Mouse (Mus musculus) thymus, adult 2 months (tissue): ENCODE measurements around the gene Psma7.

ENCODE experiments used
- CTCF ChIP-seq: fragments of 200-500 bp; IDR thresholded peaks from 2 replicates; pipeline ENCODE4 v1.5.1; 2012; ENCODE audit warnings: mild to moderate bottlenecking, control low read depth, low read length, moderate library complexity, borderline replicate concordance; ENCODE audit not compliant: control insufficient read depth, poor library complexity, insufficient read depth; ENCODE audit errors: extremely low read depth
- POLR2A ChIP-seq: fragments of 200-500 bp; IDR thresholded peaks from 2 replicates; pipeline ENCODE4 v1.6.1; 2012; ENCODE audit warnings: mild to moderate bottlenecking, low read length, control low read depth, moderate library complexity; ENCODE audit not compliant: control insufficient read depth, poor library complexity, insufficient read depth; ENCODE audit errors: extremely low read depth

- TF ChIP-seq POLR2A: no peak
- TF ChIP-seq CTCF: no peak
These were observed 14.5 kb downstream of the Psma7 start for GRCm38 (mm10) chr2:180027768-180028167.
